18 mouse cellular contexts compared by ENCODE assay signal in genomic region chr1:96849101-96849500, GRCm38 (mm10). TPM values are rescaled to one million over a fixed set of nuclear protein-coding genes. Genes with fewer than 3 reads are reported as not detected.
"Had no signal": no experiment of that assay in that cellular context is flagged by ENCODE, and none has a peak within 500 bp of the region (broad histone marks: within the 10 kb centered on the region; RNA-seq: fewer than 3 reads in every experiment).

No protein-coding gene starts in this region.

- DNase-seq: kidney, adult 2 months; kidney, postnatal 36 days; left cerebral cortex, postnatal 4 days; lung, adult 2 months; midbrain, embryonic 14.5 days; retina, postnatal 1 day; right cerebral cortex, postnatal 4 days; spleen, adult 18-20 months; thymus, adult 18-20 months; thymus, postnatal 14 days had no signal

- H3K9ac ChIP-seq: limb, embryonic 13.5 days; liver, embryonic 14.5 days; neural tube, embryonic 15.5 days had no signal

- H3K27ac ChIP-seq: limb, embryonic 13.5 days; liver, embryonic 14.5 days; midbrain, embryonic 10.5 days; neural tube, embryonic 15.5 days had no signal

- H3K4me3 ChIP-seq: limb, embryonic 13.5 days; midbrain, embryonic 10.5 days; myocyte; neural tube, embryonic 15.5 days had no signal

- H3K27me3 ChIP-seq: limb, embryonic 13.5 days; neural tube, embryonic 15.5 days had no signal

- H3K4me1 ChIP-seq: limb, embryonic 13.5 days; midbrain, embryonic 10.5 days; neural tube, embryonic 15.5 days had no signal

- ATAC-seq: intestine, embryonic 16.5 days had no signal

- H3K4me2 ChIP-seq: limb, embryonic 13.5 days; neural tube, embryonic 15.5 days had no signal

- H3K36me3 ChIP-seq: limb, embryonic 13.5 days; midbrain, embryonic 10.5 days; neural tube, embryonic 15.5 days had no signal

- H3K9me3 ChIP-seq: limb, embryonic 13.5 days; midbrain, embryonic 10.5 days; neural tube, embryonic 15.5 days had no signal

RNA-seq across cellular contexts. Expression of gene Slco4c1, which starts 22.9 kb away (rescaled TPM):
- polyA plus RNA-seq: limb, embryonic 13.5 days; liver, adult 2 months; midbrain, embryonic 10.5 days; myocyte; neural tube, embryonic 11.5 days had no signal
